Mouse (Mus musculus): Measurements from ENCODE around the gene Neu3.

Neu3 gene

GRCm38 (mm10) chr7:99795192-99795981 is 32.8 kb downstream of the Neu3 start:
- peak; percentile 14 for DNase-seq (ENCODE audit: low read depth, low spot score)

- DNase-seq (ENCODE audit: low read depth, low spot score) = no peak
These were observed 34.1 kb downstream of the Neu3 start for GRCm38 (mm10) chr7:99794096-99794495.

GRCm38 (mm10) chr7:99790816-99791215 is 37.4 kb downstream of the Neu3 start:
- no peak for DNase-seq (ENCODE audit: low read depth, low spot score)

- peak; percentile 59 for DNase-seq (ENCODE audit: low read depth, low spot score)
These were observed 39.7 kb downstream of the Neu3 start for GRCm38 (mm10) chr7:99788563-99788962.

- DNase-seq (ENCODE audit: low read depth, low spot score) = no peak
These were observed 40.3 kb downstream of the Neu3 start for GRCm38 (mm10) chr7:99787935-99788334.

- no peak for DNase-seq (ENCODE audit: low read depth, low spot score)
These were observed 41.4 kb downstream of the Neu3 start for GRCm38 (mm10) chr7:99786774-99787173.

GRCm38 (mm10) chr7:99785553-99785952 is 42.7 kb downstream of the Neu3 start:
- DNase-seq (ENCODE audit: low read depth, low spot score) = no peak

GRCm38 (mm10) chr7:99783421-99783820 is 44.8 kb downstream of the Neu3 start:
- DNase-seq (ENCODE audit: low read depth, low spot score) = no peak

- DNase-seq (ENCODE audit: low read depth, low spot score) = no peak
These were observed 46.3 kb downstream of the Neu3 start for GRCm38 (mm10) chr7:99781916-99782315.

- DNase-seq (ENCODE audit: low read depth, low spot score) = no peak
These were observed 46.8 kb downstream of the Neu3 start for GRCm38 (mm10) chr7:99781385-99781784.

- DNase-seq (ENCODE audit: low read depth, low spot score) = no peak
These were observed 65.0 kb downstream of the Neu3 start, which contains the start of gene Olfr521 for GRCm38 (mm10) chr7:99763207-99763606. TSS of gene Olfr521 (plus strand) at chr7:99763507.
